In genomic region chr5:89578678-89579077, GRCm38 (mm10) we compare ENCODE assay signal across 20 mouse cellular contexts. TPM values are rescaled to one million over a fixed set of nuclear protein-coding genes. Genes with fewer than 3 reads are reported as not detected.
"Had no signal": no experiment of that assay in that cellular context is flagged by ENCODE, and none has a peak within 500 bp of the region (broad histone marks: within the 10 kb centered on the region; RNA-seq: fewer than 3 reads in every experiment).

No protein-coding gene starts in this region.

- H3K9ac ChIP-seq: liver, embryonic 15.5 days; liver, postnatal 0 days; midbrain, embryonic 13.5 days; midbrain, embryonic 15.5 days; neural tube, embryonic 12.5 days had no signal

- H3K4me2 ChIP-seq: liver, embryonic 15.5 days; midbrain, embryonic 11.5 days; midbrain, embryonic 13.5 days; midbrain, embryonic 15.5 days; neural tube, embryonic 12.5 days had no signal

- H3K36me3 ChIP-seq: liver, embryonic 15.5 days; midbrain, embryonic 13.5 days; midbrain, embryonic 15.5 days; neural tube, embryonic 12.5 days had no signal

- DNase-seq: liver, postnatal 0 days; lung, adult 2 months; lung, postnatal 10 days; right cerebral cortex, postnatal 14 days; thymus, adult 18-20 months; thymus, postnatal 14 days; thymus, postnatal 36 days had no signal

- H3K27me3 ChIP-seq: liver, embryonic 15.5 days; megakaryocyte, embryonic 14.5 days; midbrain, embryonic 13.5 days; midbrain, embryonic 15.5 days; neural tube, embryonic 12.5 days had no signal

- H3K4me1 ChIP-seq: liver, embryonic 15.5 days; megakaryocyte, embryonic 14.5 days; midbrain, embryonic 15.5 days; neural tube, embryonic 12.5 days had no signal

- H3K4me3 ChIP-seq: liver, embryonic 15.5 days; megakaryocyte, embryonic 14.5 days; midbrain, embryonic 13.5 days; midbrain, embryonic 15.5 days; neural tube, embryonic 12.5 days had no signal

- H3K9me3 ChIP-seq: liver, embryonic 15.5 days; midbrain, embryonic 13.5 days; midbrain, embryonic 15.5 days; neural tube, embryonic 12.5 days had no signal

- ATAC-seq: liver, postnatal 0 days had no signal

- H3K27ac ChIP-seq: liver, embryonic 15.5 days; macrophage; midbrain, embryonic 15.5 days; neural tube, embryonic 12.5 days had no signal

RNA-seq across cellular contexts. Expression of gene Npffr2, which starts 51.4 kb away (rescaled TPM):
- total RNA-seq: megakaryocyte progenitor cell, adult 5-6 weeks; monocyte, adult 5-6 weeks; neutrophil, adult 5-6 weeks had no signal
- polyA plus RNA-seq: liver, embryonic 15.5 days; liver, postnatal 0 days; macrophage; midbrain, embryonic 11.5 days; neural tube, embryonic 12.5 days; spleen, adult 2 months; stomach, embryonic 14.5 days; thymus, postnatal 0 days had no signal
